Mouse (Mus musculus) midbrain, postnatal 0 days (tissue): ENCODE measurements around the gene Ooep. TPM values are rescaled to one million over a fixed set of nuclear protein-coding genes. Genes with fewer than 3 reads are reported as not detected.

ENCODE experiments used
- ATAC-seq: fragments of 200-750 bp; cut with Nextera tagmentation; 2 replicates; pipeline ENCODE4 v1.8.0; 2017; ENCODE audit warnings: moderate number of reproducible peaks, mild to moderate bottlenecking, moderate TSS enrichment, moderate library complexity; ENCODE audit not compliant: low FRiP score
- DNase-seq: peaks from one replicate; pipeline ENCODE4 v3.0.0-alpha.2; 2015; ENCODE audit warnings: low spot score
- H3K27ac ChIP-seq: fragments of 300-500 bp; sonication (generic); 2 replicates; pipeline ENCODE4 v1.5.1; 2014; ENCODE audit warnings: low read depth, mild to moderate bottlenecking, low read length, mixed read lengths
- H3K27me3 ChIP-seq: fragments of 300-500 bp; sonication (generic); 2 replicates; pipeline ENCODE4 v1.6.1; 2014; ENCODE audit warnings: low read length, control low read depth, mixed read lengths; ENCODE audit not compliant: insufficient read depth
- H3K36me3 ChIP-seq: fragments of 300-500 bp; sonication (generic); 2 replicates; pipeline ENCODE4 v1.6.1; 2014; ENCODE audit warnings: low read length, control low read depth, mixed read lengths; ENCODE audit not compliant: insufficient read depth
- H3K4me1 ChIP-seq: fragments of 300-500 bp; sonication (generic); 2 replicates; pipeline ENCODE4 v1.6.1; 2014; ENCODE audit warnings: mild to moderate bottlenecking, control low read depth, antibody characterized with exemption, low read length, mixed read lengths; ENCODE audit not compliant: insufficient read depth
- H3K4me2 ChIP-seq: fragments of 300-500 bp; sonication (generic); 2 replicates; pipeline ENCODE4 v1.6.1; 2014; ENCODE audit warnings: low read depth, mild to moderate bottlenecking, low read length, mixed read lengths; ENCODE audit not compliant: poor library complexity, severe bottlenecking
- H3K4me3 ChIP-seq: fragments of 300-500 bp; sonication (generic); 2 replicates; pipeline ENCODE4 v1.5.1; 2014; ENCODE audit warnings: low read depth, mild to moderate bottlenecking, low read length, moderate library complexity
- H3K9ac ChIP-seq: fragments of 300-500 bp; sonication (generic); replicated peaks from 2 replicates; pipeline ENCODE4 v1.6.1; 2014; ENCODE audit warnings: mild to moderate bottlenecking, low read length, moderate library complexity, mixed read lengths; ENCODE audit not compliant: poor library complexity, severe bottlenecking
- H3K9me3 ChIP-seq: fragments of 300-500 bp; sonication (generic); 2 replicates; pipeline ENCODE4 v1.6.1; 2016; ENCODE audit warnings: low read length, control low read depth
- CTCF ChIP-seq: IDR thresholded peaks from 2 replicates; pipeline ENCODE4 v1.5.1; 2016; ENCODE audit warnings: antibody characterized with exemption, mild to moderate bottlenecking
- WGBS: fragments of 180-500 bp; shearing (Covaris S2); extraction: QIAGEN DNeasy Blood & Tissue Kit; methylation state at CpG from one replicate; pipeline ENCODE4 v1.1.7; 2014; 5-methylcytosine and 5-hydroxymethylcytosine counted together
- polyA plus RNA-seq: library from polyadenylated mRNA; unstranded; fragments of >200 nt; fragmentation: Nextera tagmentation; extraction: Ambion mirVana; gene quantifications from 2 replicates; pipeline ENCODE4 v1.2.1, GENCODE M21; 2015
- total RNA-seq: library from RNA; depleted of rRNA; stranded (reverse); fragments of >200 nt; gene quantifications from 2 replicates; pipeline ENCODE4 v1.2.3, GENCODE M21; 2014

The Ooep gene
- total and polyA plus RNA-seq, 2 experiments from 2014 or later: 5.3 to 6.1 TPM

GRCm38 (mm10) chr9:78364701-78365100, 13.8 kb downstream of the Ooep start:
- WGBS: 91% methylated on average over 6 of the region's 6 CpGs
- Histone ChIP-seq H3K9ac (no peak overlapping the region), H3K36me3 (no peaks in the 10 kb centered on the region), H3K9me3 (no peaks in the 10 kb centered on the region), H3K4me2 (no peak overlapping the region), H3K27me3 (no peaks in the 10 kb centered on the region), H3K4me1 (no peaks in the 10 kb centered on the region), H3K4me3 (no peak overlapping the region), H3K27ac (no peak overlapping the region)
- ATAC-seq: no peak
- TF ChIP-seq CTCF: no peak
- no peak for DNase-seq

GRCm38 (mm10) chr9:78363374-78363773, 15.2 kb downstream of the Ooep start:
- Histone ChIP-seq H3K27me3 (no peaks in the 10 kb centered on the region), H3K9ac (no peak overlapping the region), H3K9me3 (no peaks in the 10 kb centered on the region), H3K27ac (no peak overlapping the region), H3K4me3 (no peak overlapping the region), H3K36me3 (no peaks in the 10 kb centered on the region), H3K4me1 (no peaks in the 10 kb centered on the region), H3K4me2 (no peak overlapping the region)
- no peak for TF ChIP-seq CTCF
- ATAC-seq: no peak
- 75% methylated on average over 6 of the region's 6 CpGs for WGBS
- DNase-seq: no peak

GRCm38 (mm10) chr9:78360484-78360872, 18.0 kb downstream of the Ooep start:
- Histone ChIP-seq H3K9ac (no peak overlapping the region), H3K9me3 (no peaks in the 10 kb centered on the region), H3K4me1 (no peaks in the 10 kb centered on the region), H3K36me3 (no peaks in the 10 kb centered on the region), H3K27ac (no peak overlapping the region), H3K4me3 (no peak overlapping the region), H3K4me2 (no peak overlapping the region), H3K27me3 (no peaks in the 10 kb centered on the region)
- ATAC-seq (no peak), DNase-seq (no peak)
- WGBS: 50% methylated on average over 2 of the region's 2 CpGs
- no peak for TF ChIP-seq CTCF

- Histone ChIP-seq H3K4me2 (no peak overlapping the region), H3K27ac (no peak overlapping the region), H3K4me1 (no peaks in the 10 kb centered on the region), H3K36me3 (no peaks in the 10 kb centered on the region), H3K9me3 (no peaks in the 10 kb centered on the region), H3K4me3 (no peak overlapping the region), H3K27me3 (no peaks in the 10 kb centered on the region), H3K9ac (no peak overlapping the region)
- no peak for ATAC-seq
- 76% methylated on average over 6 of the region's 6 CpGs for WGBS
- DNase-seq: no peak
- no peak for TF ChIP-seq CTCF
These were observed 18.6 kb downstream of the Ooep start for GRCm38 (mm10) chr9:78359750-78360483.

- DNase-seq: peak; percentile 70
- no peaks in the 10 kb centered on the region for H3K27me3 ChIP-seq
- H3K4me3 ChIP-seq: no peak overlapping the region
- WGBS: 17% methylated on average over 9 of the region's 9 CpGs
- H3K4me1 ChIP-seq: no peaks in the 10 kb centered on the region
- no peak overlapping the region for H3K4me2 ChIP-seq
- H3K36me3 ChIP-seq: no peaks in the 10 kb centered on the region
- peak; percentile 66 for TF ChIP-seq CTCF
- H3K9me3 ChIP-seq: no peaks in the 10 kb centered on the region
- H3K27ac ChIP-seq: no peak overlapping the region
- no peak for ATAC-seq
- H3K9ac ChIP-seq: no peak overlapping the region
These were observed 20.5 kb downstream of the Ooep start for GRCm38 (mm10) chr9:78358053-78358452.

DNA sequence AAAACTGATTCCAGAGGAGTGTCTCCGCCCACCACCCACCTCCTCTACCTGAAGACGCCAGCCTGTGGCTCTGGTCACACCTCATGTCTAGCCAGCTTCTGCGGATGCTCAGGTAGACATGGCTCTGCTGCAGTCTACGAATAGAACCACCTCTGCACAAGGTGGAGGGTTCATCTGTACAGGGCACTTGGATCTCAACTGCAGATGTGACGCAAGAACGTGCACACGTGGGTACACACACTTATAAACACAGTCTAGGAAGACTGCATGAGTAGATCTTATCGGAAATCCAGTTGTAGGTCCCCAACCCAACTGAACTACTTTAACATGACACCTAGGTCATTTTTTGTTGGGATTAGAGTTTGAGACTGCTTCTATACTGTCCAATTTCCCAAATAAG, 22.9 kb downstream of the Ooep start, which contains the start of gene Gsta2:
Gene Gsta2, minus strand, starts transcription at position 178 of the 400 bp plus-strand sequence.
- Histone ChIP-seq H3K27ac (no peak within 1 kb of the TSS), H3K4me2 (no peak within 1 kb of the TSS), H3K9me3 (no peaks in the 10 kb centered on the region), H3K27me3 (no peaks in the 10 kb centered on the region), H3K36me3 (no peaks in the 10 kb centered on the region), H3K4me1 (no peaks in the 10 kb centered on the region), H3K4me3 (no peak within 1 kb of the TSS), H3K9ac (no peak within 1 kb of the TSS)
- no peak for DNase-seq
- no peak for ATAC-seq
- 89% methylated on average over 8 of the region's 8 CpGs for WGBS
- TF ChIP-seq CTCF: no peak
